Mouse (Mus musculus) urinary bladder, adult 18-20 months (tissue): ENCODE data around the gene Ikzf3.
A peak's percentile ranks its signal among the peaks of the same experiment; 100 is the strongest.

Source experiments
- DNase-seq, 2 experiments: peaks; one replicate each; pipeline ENCODE4 v3.0.0; 2022; ENCODE audit warnings: low spot score in 2 of 2, mixed read lengths in 2 of 2

The Ikzf3 gene

DNA sequence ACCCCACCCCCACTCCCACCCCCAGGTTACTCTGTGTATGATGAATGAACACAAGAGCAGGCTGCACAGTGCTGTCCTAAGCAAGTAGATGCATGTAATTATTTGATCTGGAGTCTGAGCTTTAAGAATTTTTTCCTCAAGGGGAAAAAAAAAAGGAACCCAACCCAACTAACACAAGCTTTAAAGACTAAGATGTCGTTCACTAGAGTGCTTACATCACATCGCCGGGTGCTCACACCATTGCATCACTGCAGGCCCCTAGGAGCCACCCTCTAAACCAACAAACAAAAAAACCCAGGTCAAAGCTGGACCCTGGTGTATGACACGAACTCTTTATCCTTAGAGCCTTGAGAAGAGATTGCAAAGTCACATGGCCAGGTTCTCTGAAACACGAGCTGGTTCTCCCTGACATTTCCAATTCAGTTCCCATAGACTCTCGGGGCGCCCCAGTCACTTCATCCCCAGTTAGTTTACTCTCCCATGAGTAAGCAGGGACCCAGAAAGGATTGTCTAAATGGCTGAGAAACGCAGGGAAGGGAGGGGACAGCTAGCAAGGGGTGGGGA, 71.8 kb downstream of the Ikzf3 start:
- DNase-seq: no peak

DNA sequence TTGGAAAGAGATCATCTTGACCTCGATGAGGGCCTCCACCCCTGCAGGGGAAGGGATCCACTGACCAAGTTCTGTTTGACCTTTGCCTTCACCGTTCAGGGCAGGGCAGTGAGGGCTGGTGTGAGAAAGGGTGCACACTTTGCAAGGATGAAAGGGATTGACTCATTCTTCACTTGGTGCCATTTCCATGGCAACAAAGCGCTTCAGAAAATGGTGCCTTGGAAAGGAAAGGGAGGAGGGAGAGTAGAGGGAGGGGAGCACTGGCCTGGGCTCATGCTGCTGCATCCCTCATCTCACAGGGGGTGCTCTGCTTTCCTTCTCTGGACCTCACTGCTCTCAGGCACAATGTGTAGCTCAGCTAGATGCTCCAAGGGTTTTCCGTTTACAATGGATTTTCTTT, 73.1 kb downstream of the Ikzf3 start:
- no peak for DNase-seq

DNA sequence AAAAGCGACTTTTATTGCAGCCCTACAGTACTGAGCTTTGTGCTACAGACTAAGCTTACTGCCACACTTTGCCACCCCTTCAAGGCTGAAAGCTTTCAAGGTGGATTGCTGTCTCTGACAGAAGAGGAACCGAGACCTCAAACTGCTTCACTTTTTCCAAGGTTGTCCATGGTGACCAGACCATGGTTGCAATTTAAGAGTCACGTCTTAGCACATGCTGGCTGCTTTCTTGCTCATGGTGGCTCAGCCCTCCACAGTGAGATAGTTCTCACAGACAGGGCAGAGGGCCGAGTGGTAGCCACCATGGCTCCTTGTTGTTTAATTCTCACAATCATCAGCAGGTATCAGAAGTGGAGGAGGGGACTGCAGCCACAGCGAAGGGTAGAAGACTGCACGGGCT, 75.0 kb downstream of the Ikzf3 start:
- no peak for DNase-seq

DNA sequence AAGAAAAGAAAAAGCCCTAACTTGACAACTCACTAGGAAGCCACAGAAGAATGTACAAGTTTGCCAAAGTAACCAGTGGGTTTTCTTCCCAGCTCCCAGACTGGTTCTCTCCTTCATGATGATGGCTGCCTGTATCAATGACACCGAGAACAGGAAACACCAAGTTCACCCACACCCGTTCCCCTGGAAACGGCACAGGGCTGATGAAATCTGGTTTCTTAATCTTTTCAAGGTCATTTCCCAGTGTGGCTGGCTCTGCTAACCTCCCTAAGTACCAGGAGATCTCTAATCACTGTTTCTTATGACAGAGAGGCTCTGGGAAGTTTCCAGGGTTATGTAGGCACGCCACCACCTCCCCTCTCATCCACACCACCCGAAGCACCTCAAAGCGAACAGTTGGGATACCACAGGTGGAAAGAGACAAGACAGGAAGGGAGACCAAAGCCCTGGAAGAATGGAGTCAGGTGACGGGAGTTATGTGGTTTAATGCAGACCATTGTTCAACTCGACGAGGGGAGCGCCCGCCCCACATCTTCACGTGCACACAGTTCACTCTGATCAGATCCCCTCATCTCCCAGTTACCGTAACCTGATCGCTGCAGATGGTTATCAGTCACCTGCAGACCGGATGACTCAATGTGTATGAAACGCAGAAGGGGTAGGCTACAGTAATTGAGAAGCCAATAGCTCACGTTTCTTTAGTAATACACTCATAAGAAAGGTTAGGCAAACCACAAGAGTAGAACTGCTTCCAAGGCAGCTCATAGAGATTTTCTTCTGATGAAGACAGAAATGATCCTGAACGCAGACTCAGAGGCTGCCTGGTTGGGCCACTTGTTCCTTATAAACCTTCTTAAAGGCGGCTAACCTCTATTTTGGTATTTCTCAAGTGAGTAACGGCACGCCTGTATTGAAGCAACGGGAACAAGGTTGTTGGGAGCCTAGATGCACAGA, 75.8 kb downstream of the Ikzf3 start:
- peak in 1 of 2 experiments; percentile 53 for DNase-seq

DNA sequence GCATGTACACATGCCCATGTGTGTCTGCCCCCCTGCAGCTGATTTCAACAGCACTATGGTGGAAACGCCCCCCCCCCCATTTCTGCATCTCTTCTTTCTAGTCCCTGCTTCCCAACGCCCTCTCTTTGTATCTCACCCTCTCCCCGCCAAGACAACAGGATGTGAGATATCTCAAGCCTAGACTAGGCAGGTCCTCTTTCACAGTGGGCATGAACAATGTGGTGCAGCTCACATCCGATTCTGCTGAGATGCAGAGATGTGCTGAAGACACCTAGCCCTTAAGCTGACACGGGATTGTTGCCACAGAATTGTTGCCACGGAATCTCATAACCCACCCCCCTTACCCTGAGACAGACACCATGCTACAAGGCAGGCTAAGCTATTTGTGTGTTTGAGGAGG, 81.3 kb downstream of the Ikzf3 start:
- no peak for DNase-seq

DNA sequence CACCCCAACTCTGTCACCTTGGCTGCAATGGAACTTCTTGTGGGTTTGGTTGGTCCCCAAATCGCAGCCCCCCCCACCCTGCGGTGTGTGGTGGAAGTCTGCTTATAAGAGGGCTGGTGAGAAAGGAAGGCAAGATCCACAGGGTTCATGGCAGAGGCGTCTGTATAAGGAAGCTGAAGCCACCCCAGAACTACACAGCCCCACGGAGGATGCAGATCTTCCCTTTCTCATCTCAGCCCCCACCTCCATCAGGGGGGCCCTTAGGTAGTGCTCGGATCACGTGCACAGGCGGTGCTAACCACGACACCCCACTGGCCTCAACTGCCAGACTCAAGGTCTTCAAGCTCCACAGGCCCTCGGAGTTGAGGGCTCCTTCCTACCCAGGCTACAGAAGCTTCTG, 81.9 kb downstream of the Ikzf3 start:
- DNase-seq: no peak

DNA sequence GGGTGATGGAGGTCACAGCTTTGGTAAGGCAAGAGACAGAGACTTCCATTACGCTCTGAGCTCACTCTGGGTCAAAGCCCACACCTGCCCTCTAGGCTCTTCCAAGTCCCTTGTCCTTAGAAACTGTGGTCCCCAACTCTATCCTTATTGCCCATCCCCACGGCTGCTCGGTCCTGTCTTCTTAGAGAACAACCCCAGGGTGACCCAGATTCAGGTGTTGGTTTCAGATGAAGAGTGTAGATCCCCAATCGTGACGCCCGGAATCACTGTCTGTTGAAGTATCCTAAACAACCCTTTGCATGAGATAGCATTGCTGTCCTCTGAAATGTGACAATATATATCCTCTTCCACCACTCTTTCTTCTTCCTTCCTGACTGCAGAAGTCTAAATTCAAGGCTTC, 83.6 kb downstream of the Ikzf3 start:
- no peak for DNase-seq

DNA sequence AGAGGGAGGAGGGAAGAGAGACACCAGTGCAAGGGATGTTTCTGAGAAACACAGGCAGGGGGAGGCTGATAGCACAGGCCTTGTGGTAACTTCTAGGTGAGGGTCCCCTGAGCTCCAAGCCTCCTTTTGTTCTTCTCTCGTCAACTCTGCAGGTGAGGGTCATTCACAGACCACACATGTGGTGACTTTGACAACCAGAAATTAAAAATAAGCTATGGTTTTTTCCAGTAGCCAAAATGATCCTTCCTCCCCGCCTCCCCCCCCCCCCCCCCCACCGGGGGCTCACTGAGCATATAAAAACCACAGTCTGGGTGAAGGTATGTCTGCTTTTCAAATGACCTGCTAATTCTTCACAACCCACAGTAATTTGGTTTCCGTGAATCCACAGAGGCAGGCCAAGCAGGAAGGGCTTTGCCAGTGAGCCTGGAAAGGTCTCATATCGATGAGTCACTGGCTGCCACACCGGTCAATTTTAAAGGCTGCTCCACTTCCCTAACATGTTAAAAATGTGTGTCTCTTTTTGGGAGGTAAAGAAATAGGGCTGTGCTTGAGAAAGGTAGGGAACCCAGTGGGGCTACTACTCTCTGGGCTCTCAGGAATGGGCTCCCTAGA, 84.6 kb downstream of the Ikzf3 start:
- no peak for DNase-seq

DNA sequence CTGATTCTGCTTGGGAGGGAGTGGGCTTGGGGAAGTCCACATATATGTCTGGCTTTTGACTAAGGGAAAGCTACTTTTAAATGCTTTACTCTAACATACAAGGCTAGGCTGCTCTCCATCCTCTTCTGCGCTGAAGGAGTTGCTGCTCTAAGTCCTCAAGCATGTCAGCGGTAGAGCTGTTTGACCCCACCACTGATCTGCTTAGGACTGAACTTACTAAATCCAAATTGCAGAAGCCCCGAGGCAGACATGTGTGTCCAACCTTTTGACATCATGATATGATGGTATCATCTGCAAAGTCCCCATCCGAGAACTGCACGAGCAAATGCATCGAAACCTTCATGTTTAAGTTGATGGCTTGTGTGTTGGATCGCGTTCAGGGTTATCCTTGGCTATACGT, 86.0 kb downstream of the Ikzf3 start:
- DNase-seq: no peak

DNA sequence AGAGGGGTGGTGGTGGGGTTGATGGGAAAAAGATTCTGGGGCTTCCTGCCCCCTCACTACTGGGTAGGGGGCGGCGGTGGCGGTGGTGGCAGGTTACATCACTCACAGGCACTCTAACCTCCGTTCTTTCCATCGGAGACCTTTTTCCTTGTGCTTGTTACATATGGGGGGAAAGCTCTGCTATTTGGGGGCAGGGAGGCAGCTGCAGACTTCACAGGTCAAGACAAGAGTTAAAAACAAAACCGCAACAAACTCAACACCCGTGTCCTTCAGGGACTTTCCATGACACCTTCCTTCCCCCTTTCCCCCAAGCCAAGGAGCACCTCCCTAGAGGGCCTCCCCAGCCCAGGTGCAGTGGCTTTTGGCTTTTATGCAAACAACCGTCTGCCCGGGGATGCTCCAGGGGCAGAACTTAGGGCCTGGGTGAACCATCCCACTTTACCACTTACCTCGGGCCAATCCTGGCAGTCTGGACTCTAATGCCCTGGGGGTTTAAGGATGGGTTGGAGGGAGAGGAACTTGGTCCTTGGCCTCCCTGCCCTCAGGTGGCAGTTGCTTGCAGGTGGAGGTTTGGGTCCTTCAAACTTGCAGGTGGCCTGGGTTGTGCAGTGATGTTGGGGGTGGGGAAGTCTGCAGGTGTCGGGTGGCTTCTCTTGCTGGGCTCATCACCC, 86.6 kb downstream of the Ikzf3 start:
- no peak for DNase-seq

DNA sequence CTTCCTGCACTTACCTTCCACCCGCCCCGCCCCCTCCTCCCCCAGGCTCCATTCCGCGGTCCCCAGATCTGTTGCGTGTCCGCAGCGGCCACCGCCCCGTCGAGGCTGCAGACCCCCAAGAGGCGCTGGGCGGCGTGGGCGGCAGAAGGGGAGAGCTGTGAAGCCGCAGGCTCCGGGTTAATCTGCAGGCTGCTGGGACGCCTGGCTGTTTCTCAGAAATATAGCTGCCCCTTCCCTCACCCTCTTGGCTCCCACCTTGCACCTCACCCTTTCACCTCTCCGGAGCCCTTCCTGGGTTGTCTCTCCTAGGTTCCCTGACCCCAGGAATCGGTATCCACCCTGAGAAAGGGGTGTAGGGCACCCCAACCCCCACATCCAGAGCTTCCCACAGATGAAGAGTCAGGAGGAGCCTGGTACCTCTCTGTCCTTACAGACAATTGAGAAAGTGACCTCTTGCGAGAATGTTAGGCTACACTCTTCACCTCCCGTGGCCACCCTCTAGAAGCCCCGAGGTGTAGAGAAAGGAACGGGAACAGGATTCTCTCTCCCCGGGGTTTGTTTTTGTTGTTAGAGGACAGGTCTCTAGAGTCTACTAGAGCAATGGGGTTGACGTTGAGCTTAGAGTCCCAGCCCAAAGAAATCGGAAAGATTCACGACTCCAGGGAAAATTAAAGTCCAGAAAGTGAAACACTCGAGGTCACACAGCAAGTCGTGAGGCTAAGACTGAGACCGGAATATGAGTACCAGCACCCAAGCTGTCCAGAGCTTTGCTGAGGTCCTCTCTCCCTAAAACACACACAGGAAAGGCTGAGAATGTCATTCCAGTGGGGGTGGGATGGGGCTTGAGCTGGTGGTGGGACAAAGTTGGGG, 87.5 kb downstream of the Ikzf3 start:
- no peak for DNase-seq

DNA sequence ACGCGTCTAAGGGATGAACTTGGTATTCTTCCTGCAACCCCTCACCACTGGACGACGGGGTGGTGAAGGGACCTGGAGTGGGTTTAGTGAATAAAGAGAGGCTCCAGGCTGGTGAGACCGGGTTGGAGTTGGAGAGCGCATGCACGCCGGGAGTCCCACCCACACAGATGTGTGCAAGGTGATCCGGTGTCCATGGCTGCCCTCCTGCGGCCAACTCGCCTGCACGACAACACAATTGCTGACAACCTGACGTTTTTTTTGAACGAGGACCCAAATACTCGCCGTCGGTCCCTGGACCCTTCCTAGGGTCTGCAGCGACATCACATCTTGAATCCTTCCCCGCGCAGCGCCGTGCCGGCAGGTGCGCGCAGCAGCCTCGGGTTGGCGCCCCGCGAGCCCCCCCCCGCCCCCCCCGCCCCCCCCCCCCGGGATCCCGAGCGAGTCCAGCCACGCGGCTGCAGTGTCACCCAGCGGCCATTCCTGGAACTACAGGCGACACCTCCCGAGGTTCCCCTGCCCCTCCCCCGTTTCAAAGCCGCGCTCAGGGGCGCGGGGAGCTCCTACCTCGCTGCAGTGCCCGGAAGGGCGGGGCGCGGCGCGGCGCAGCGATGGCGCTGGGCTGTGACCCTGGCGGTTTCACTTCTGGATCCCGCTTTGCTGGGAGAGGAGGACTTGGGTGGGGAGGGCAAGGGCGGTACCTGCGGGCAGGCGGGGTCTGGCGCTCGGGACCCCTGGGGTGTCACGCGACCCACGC, 88.3 kb downstream of the Ikzf3 start:
- DNase-seq: peak; percentile 83 to 91

DNA sequence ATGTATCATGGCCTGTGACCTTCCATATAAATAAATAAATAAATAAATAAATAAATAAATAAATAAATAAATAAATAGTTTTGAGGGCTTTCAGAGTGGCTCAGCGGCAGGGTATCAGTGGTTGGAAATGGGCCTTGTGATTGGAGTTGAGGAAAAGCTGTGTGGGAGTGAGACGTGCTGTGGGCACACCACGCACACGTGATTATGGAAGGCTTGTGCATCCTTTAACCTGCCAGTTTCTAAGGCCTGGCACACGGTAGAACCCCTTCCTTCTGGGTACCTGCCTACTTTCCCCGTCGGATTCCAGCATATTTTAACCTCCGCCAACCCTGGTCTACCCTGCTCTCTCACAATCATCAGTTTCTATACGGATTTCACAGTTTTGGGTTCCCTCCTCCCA, 88.9 kb downstream of the Ikzf3 start:
- no peak for DNase-seq

DNA sequence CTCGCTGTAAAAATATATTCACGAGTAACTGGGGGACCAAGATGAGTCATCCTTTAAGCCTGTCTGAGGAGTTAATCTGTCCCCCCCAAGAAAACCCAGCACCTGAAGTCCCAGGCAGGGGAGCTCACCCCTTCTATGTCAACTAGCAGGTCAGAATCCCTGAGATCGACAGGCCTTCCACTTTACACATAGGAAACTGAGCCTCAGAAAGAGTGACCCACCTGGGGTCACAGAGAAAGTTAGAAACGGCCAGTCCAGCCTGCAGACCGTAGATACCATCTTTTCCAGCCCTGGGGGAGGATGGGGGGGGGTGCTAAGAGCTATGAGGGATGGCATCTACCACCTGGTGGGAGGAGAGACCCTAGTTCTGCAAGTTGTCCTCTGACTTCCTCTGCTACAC, 89.3 kb downstream of the Ikzf3 start:
- DNase-seq: no peak

DNA sequence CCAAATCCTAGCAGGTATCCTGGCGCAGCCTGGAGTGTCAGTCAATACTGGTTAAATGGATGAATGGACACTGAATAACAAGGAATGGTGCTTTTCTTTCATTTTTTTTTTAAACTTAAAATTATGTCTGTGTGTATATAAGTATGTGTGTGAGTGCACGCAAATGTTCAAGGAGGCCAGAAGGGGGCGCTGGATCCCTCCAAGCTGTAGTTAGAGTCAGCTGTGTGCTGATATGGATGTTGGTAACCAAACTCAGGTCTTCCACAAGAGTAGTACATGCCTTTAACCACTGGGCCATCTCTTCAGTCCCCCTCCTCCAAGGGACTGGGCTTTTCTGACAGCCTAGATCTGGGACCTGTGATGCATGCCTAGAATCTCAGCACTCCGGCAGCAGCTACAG, 90.3 kb downstream of the Ikzf3 start:
- DNase-seq: no peak

DNA sequence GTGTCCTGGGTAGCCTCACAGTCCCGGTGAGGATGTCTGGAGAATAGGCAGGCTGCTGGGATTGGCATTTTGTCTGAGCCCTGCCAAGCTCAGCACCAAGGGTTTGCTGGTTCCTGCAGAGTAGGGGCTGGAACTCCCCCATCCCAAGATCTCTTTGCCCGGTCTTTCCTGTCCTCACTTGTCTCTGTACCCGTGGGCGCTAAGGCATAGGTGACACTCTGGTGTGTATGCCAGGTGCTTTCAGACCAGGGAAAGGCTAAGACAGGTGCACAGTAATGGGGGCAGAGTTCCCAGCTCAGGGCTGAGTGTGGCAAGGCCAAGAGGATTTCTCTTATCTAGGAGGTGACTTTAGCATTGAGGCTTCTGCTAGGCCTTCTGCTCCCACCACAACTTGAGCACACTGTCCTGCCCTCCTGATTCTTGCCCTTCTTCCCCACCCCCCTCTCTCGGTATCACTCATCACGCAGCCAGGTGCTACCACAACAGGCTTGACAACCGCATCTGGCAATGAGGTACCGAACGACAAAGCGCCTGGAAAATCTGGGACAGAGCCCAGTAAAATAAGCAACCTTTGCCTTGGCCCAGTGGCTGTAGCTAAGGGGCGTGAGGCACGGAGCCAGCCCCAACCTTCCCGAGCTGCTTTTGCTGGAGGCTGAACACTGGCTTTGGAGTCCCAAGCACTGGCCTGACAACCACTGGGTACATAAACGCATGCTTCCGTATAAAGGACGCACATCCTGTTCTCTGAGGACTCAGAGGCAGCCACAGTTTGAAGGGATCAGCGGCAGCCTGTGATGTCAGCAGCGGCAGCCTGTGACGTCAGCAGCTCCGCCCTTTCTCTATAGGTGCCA, 95.7 kb downstream of the Ikzf3 start:
- no peak for DNase-seq

DNA sequence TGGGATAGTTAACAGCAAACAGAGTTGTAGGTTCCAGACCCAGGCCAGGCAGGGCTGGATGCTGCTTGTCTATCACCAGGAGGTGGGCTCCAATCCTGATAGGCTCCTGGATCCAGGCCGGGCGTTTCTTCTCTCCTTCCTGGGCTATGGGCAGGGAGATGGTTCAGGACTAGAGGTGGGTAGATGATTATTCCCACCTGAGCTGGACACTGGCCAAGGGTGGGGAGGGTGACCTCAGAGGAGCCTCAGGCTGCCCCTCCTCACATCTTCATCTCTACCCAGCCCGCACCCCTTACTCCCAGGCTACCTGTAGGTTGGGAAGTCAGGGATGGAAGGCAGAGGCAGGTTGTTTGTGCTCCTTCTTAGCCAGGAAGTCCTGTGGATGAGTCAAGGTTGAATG, 96.4 kb downstream of the Ikzf3 start:
- DNase-seq: no peak

DNA sequence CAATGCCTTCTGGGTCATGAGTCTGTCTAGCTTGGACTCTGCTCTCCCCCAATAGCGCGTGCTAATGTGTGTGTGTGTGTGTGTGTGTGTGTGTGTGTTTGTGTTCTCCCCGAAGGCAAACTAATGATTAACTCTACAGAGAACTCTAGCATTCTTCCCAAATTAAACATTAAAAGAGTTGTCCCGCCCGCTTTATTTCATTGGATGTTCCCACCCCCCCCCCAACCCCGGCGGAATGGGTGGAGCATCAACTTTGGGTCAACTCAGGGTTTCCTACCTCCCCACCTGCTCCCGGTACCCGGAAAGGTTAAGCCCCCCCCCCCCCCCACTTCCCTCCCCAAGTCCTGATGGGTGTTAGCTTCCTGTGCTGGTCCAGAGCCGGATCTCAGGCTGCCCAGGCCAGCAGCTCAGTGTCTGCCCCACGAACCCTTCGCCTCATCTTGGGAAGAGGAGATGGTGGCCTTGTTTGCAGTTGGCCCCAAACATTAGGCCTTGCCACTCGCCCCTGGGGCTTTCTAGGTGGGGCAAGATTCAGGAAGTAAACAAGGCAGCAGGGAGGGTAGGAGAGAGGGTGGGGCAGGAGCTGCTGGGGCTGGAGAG, 97.5 kb downstream of the Ikzf3 start:
- peak in 1 of 2 experiments; percentile 65 for DNase-seq

DNA sequence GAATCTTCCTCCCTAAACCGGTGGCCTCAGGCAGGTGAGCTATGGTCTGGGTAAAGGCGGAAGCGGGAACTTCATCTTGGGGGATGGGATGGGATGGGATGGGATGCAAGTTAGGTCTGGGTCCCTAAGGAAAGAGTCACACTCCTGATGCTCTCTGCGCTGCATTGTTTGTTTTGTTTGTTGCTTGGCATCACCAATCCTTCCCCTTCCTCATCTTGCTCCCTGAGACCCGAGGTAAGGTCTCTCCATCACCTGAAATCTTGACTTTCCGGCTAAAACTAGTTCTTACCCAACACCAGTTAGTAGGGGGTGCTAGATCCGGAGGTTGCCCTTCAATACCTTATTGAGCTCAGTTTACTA, 98.4 kb downstream of the Ikzf3 start:
- no peak for DNase-seq
